Mouse (Mus musculus): ENCODE results near the gene Adtrp. TPM values are rescaled to one million over a fixed set of nuclear protein-coding genes. Genes with fewer than 3 reads are reported as not detected.

The Adtrp gene
- polyA plus RNA-seq, 1 experiment from 2014 or later, result 0.21 TPM

GRCm38 (mm10) chr13:41729660-41730059, 117.8 kb downstream of the Adtrp start:
- no peaks in the 10 kb centered on the region for H3K36me3 ChIP-seq
- H3K4me2 ChIP-seq, result no peak overlapping the region
- no peaks in the 10 kb centered on the region for H3K4me1 ChIP-seq
- H3K4me3 ChIP-seq, result no peak overlapping the region
- no peaks in the 10 kb centered on the region for H3K27me3 ChIP-seq
- no peak for ATAC-seq (ENCODE audit: borderline replicate concordance, extremely low read depth, low FRiP score, low TSS enrichment)
- 81% methylated on average over 8 of the region's 8 CpGs for WGBS
- no peak overlapping the region for H3K27ac ChIP-seq
- H3K9me3 ChIP-seq, result no peaks in the 10 kb centered on the region
- no peak overlapping the region for H3K9ac ChIP-seq

GRCm38 (mm10) chr13:41727803-41728202, 119.7 kb downstream of the Adtrp start:
- no peaks in the 10 kb centered on the region for H3K36me3 ChIP-seq
- no peaks in the 10 kb centered on the region for H3K9me3 ChIP-seq
- no peak for ATAC-seq (ENCODE audit: borderline replicate concordance, extremely low read depth, low FRiP score, low TSS enrichment)
- H3K4me1 ChIP-seq, result no peaks in the 10 kb centered on the region
- 87% methylated on average over 3 of the region's 3 CpGs for WGBS
- no peaks in the 10 kb centered on the region for H3K27me3 ChIP-seq
- no peak overlapping the region for H3K4me3 ChIP-seq
- no peak overlapping the region for H3K4me2 ChIP-seq
- no peak overlapping the region for H3K9ac ChIP-seq
- H3K27ac ChIP-seq, result no peak overlapping the region

GRCm38 (mm10) chr13:41719331-41719730, 128.2 kb downstream of the Adtrp start:
- H3K9ac ChIP-seq, result no peak overlapping the region
- no peak overlapping the region for H3K4me2 ChIP-seq
- no peak for ATAC-seq (ENCODE audit: borderline replicate concordance, extremely low read depth, low FRiP score, low TSS enrichment)
- WGBS, result 90% methylated on average over 16 of the region's 16 CpGs
- no peaks in the 10 kb centered on the region for H3K27me3 ChIP-seq
- H3K4me3 ChIP-seq, result no peak overlapping the region
- H3K36me3 ChIP-seq, result no peaks in the 10 kb centered on the region
- no peaks in the 10 kb centered on the region for H3K9me3 ChIP-seq
- no peak overlapping the region for H3K27ac ChIP-seq
- H3K4me1 ChIP-seq, result no peaks in the 10 kb centered on the region

- 92% methylated on average over 4 of the region's 4 CpGs for WGBS
- ATAC-seq (ENCODE audit: borderline replicate concordance, extremely low read depth, low FRiP score, low TSS enrichment), result no peak
- H3K4me2 ChIP-seq, result no peak overlapping the region
- no peaks in the 10 kb centered on the region for H3K9me3 ChIP-seq
- no peak overlapping the region for H3K4me3 ChIP-seq
- H3K4me1 ChIP-seq, result no peaks in the 10 kb centered on the region
- H3K9ac ChIP-seq, result no peak overlapping the region
- H3K27ac ChIP-seq, result no peak overlapping the region
- H3K36me3 ChIP-seq, result no peaks in the 10 kb centered on the region
- no peaks in the 10 kb centered on the region for H3K27me3 ChIP-seq
Measured at GRCm38 (mm10) chr13:41718051-41718450, 129.4 kb downstream of the Adtrp start.

Other genes with a start within 250 kb of the Adtrp start
- 10.0 and 11.2 TPM in 2 replicates for gene Tmem170b, start 241.8 kb downstream of the Adtrp start, polyA plus RNA-seq (2015; fragmentation: Nextera tagmentation; extraction: Ambion mirVana)
- 11.0 and 12.8 TPM in 2 replicates for gene Hivep1, start 204.3 kb upstream of the Adtrp start, polyA plus RNA-seq (2015; fragmentation: Nextera tagmentation; extraction: Ambion mirVana)